Mouse (Mus musculus): ENCODE measurements around the gene Gm28710. TPM values are rescaled to one million over a fixed set of nuclear protein-coding genes. Genes with fewer than 3 reads are reported as not detected.

Gm28710 gene
- not detected in 2 replicates for total RNA-seq (2021)
- long read RNA-seq, experiment 1: 0 reads
- long read RNA-seq, experiment 2: 0 reads

DNA sequence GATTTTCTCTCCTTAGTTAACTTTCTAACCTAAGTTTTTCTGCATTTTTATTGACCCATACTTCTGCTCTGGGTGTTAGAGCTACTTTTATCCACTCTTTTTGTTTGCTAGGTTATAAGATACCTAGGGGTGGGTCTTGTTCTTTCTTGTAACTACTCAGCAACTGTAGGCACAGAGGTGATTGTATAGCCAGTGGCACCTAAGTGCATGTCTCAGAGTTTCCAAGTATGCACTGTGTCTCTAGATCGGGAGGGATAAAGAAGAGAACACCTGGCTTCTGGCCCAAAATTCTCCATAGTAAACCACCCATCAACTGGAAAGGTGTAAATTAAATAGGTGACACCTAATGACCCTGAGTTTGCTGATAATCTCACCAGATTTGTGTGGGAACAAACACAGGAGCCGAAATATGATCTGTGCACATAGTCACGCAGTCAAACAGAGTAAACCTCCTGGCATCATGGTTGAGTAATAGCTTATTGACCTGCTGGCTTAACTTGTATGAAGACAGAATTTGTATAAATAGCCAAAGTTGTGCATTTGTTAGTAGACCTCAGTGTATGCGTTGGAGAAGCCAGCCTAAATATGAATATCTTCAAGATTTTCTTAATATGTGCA is at the start of gene Gm28710:
Gm28710 (plus strand) TSS at position 568 of the 618 bp plus-strand sequence.
- DNase-seq: no peak

DNA sequence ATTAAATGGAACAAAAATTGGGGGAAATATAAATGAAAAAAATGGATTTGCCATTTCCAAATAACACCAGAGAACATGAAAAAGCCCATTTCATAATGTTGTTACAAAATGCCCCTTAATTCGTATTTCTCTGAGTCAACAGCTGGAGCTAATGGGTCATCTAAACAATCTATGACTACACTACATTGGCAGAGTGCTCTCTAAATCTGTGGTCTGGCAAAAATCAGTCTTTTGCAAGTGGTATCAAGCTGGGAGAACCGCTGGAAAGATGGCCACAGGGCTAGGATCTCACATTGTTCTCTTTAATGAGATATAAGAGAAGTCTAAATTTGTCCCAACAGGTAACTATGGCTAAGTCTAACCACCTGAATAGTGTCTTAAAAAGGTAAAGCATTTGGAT is 14.4 kb upstream of the Gm28710 start:
- DNase-seq: no peak

DNA sequence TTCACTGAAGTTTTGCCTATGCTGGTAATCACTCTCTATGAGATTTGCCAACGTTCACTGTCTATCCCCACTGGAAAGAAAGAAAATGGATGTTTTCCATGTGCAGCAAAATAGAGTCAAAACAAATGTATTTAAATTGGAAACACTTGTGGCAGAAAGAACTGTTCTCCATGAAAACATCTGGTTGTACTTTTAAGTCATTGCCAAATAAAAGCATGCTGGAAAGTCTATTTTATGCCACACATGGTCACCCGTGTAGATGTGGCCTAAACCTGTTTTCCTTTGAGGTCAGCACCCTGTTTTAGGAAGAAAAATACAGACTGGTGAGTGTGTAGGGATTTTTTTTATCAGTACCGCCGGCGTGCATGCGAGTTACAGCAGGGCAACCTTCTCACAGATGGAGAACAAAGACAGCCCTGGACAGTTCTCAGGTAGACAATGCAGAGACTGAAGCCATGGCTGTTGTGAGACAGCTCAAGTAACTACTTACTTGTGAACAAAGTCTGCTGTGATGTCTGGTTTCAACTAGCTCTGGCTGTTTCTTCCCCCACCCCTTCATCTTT is 12.9 kb upstream of the Gm28710 start:
- DNase-seq: no peak

DNA sequence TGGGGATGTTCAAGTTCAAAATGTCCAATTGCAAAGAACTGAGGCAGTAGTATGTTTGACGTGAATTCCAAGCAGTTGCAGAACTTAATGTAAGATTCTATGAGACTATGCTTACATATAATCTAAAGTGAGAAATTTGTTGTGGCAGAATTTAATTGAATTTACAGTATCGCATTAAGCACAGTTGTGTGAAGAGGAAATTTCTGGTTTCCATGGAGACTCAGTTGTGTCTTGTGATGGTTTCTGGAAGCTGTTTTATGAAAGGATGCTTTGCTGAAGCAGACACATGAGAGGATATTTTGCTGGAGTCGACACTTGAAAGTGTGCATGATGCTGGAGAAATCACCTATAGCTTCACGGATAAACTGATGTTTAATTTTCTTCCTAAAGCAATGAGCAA is 6.0 kb upstream of the Gm28710 start:
- DNase-seq: no peak

DNA sequence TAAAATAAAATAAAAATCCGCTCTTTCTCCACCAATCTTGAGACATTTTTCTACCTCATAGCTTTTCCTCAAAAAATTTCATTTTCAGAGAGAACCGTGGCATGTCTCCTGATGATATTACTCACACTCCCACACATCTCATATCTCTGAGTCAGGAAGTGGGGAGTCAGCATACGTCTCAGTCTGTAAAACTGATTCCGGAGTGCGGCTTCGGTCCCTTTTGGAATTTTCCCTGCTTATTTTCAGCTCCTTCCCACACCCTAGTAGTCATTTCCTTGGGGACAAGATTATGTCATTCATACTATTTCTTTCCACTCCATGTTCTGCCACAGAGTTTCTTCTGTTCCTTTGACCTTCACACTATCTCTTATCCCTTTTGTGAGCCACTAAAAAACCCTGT is 3.4 kb downstream of the Gm28710 start:
- DNase-seq: no peak

DNA sequence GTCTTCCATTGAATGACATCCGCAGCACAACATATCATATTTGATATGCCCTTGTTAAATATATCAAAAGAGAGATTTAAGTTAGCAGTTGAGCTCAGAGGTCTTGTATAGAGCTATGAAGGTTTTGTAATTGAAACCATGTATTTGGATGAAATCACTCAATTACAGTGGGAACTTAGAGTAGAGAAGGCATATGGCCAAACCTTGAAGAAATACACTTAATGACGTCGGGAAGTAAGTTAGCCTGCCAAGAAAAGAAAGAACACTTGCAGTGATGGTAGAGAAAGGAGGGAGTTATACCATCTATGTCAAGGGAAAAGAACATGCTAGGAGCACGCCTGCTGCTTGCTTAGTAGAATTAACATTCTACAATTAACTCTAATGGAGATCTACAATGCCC is 11.1 kb downstream of the Gm28710 start:
- DNase-seq: no peak

DNA sequence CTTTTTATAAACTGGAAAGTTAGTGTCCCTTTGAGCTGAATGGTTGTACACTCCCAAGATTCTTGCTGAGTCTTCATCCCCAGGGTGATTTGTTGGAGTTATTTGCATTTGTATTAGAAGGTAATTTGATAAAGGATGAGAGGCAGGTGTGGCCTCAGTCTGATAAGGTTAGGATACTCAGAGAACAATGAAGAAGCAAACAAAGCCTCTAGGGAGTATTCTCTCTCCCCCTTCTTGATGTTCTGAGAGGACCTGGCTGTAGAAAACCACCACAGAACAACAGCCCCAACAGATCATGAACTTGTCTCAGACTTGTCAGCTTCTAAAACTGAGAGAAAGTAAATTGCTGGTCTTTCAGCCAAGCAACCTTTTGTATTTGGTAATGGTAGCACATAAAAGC is 47.4 kb downstream of the Gm28710 start:
- DNase-seq: no peak

DNA sequence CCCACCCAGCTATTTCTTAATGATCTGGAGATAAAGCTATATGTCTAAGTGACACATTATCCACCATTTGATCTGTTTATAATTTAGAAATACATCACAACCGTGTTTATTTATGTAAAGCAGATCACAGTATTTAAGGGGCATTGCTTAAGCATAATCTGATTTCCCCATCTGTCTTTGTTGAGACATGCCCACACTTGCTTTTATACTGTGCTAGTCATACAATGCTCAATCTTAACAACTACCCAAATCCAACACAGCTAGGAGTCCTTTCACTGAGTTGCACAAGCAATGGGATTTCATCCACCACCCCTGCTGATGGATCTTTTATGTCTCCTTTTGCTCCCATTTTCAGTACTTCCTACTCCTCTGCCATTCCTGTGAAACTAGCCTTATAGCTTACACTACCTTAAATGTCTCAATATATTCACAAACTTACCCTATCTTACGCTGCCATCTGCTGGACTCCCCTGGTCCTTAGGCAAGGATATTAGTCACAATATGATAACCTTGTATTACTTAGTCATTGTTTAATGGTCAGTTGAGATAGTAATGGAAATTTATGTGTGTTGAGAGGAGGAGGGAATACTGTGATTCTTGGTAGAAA is 77.8 kb downstream of the Gm28710 start:
- DNase-seq: peak; percentile 67

DNA sequence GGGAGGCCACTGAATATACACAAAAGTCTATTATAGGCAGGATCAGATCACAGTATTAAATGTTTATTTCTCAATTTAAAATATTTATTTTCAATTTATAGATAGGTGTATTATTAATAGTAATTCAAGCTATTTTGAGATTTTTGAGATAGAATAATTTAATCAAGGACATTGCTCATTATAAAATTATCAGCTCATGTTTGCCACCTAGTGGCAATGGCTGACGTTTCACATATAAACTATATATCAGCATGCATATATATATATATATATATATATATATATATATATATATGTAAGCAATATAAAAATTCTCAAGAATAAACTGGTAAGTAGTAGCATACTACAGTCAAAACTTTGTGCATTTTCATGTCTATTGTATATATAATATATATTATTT is 102.6 kb downstream of the Gm28710 start:
- DNase-seq: no peak

DNA sequence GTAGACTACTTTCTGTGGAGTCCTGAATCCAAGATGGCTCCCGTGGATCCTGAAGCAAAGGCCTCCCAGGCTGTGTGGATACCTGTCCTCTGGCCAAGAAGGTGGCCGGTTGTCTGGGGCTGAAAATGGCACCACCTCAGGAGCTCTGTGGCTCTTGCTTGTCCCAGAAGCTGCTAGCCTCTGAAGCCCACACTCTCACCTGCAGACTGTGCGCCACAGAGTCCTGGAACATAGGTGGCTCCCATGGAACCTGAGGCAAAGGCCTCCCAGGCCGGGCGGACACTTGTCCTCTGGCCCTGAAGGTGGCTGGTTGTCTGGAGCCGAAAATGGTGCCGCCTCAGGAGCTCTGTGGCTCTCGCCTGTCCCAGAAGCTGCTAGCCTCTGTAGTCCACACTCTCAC is 128.2 kb downstream of the Gm28710 start:
- no peak for DNase-seq

DNA sequence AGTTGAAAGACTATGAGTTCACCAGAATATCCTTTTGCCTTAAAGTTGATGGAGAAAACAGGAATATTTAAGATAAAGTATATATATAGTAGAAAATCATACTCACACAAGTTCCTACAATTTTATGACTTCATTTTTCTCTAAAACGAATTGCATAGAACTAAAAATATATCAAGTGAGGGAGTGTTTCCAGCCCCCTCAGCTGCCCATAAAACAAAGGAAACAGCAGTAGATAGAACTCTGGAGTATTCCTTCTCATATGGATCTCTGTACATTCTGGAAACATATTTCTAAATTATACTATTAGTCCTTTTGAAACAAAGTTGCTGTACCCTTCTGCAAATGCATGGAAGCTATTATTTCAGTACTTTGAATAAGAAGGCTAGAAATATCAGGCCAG is 130.9 kb downstream of the Gm28710 start:
- DNase-seq: no peak

Other genes with a start within 250 kb of the Gm28710 start
- gene Hgf, start 238.3 kb upstream of the Gm28710 start, total RNA-seq (2021): 2.7 and 4.0 TPM in 2 replicates

Measured in adrenal gland, postnatal 14 days (tissue).